Mouse (Mus musculus) gastrocnemius, postnatal 36 days (tissue): Measurements from ENCODE around the gene Gm3269. TPM values are rescaled to one million over a fixed set of nuclear protein-coding genes. Genes with fewer than 3 reads are reported as not detected.
"Not testable (repeated sequence)": the region's sequence is repeated elsewhere in the genome, so short reads cannot be mapped to it uniquely, and the experiment has no call there.

ENCODE experiments used
- DNase-seq, 2 experiments: peaks; one replicate each; pipeline ENCODE4 v3.0.0; 2022
- intact Hi-C: fragments of 180-260 bp; cut with DNase I; formaldehyde crosslinking; loops from one replicate; pipeline ENCODE4 v1.15.1; 2025
- long read RNA-seq, 2 experiments: library from polyadenylated mRNA; stranded (forward); transcript quantifications; one replicate each; pipeline ENCODE4 v2.0.0; 2021
- total RNA-seq, 2 experiments: library from RNA; stranded (reverse); gene quantifications; 2 replicates each; pipeline ENCODE4 v1.2.3; 2021

Gene Gm3269
- not detected for total RNA-seq
- long read RNA-seq, experiment 1, result 0 reads
- long read RNA-seq, experiment 2, result 0 reads

GRCm38 (mm10) chr14:4837806-4838205 is at the start of gene Gm3269:
Gm3269 (plus strand) TSS chr14:4838106.
- intact Hi-C loops, DNase-seq: not testable (repeated sequence)

- peak in 1 of 2 experiments; percentile 13 for DNase-seq
- intact Hi-C loops, result not testable (repeated sequence)
These were observed 31.5 kb upstream of the Gm3269 start for GRCm38 (mm10) chr14:4806421-4806820.

- DNase-seq, intact Hi-C loops: not testable (repeated sequence)
These were observed 16.0 kb upstream of the Gm3269 start for GRCm38 (mm10) chr14:4821950-4822349.

GRCm38 (mm10) chr14:4855299-4855980 is 17.5 kb downstream of the Gm3269 start, which contains the start of gene Gm3264:
Gm3264 (plus strand) TSS chr14:4855576.
- DNase-seq, result peak; percentile 9 to 14
- intact Hi-C loops, result not testable (repeated sequence)

- intact Hi-C loops, result not testable (repeated sequence)
These were observed 54.2 kb downstream of the Gm3269 start, which contains the start of gene Gm3278 for GRCm38 (mm10) chr14:4892116-4892515. Gm3278 (plus strand) TSS chr14:4892416.

More at GRCm38 (mm10) chr14:4892116-4892515, 54.2 kb downstream of the Gm3269 start, which contains the start of gene Gm3278:
- not testable (repeated sequence) for DNase-seq

Other genes with a start within 250 kb of the Gm3269 start
- gene Gm8159, start 205.8 kb upstream of the Gm3269 start, total RNA-seq, result not detected
- not detected for gene Gm3239, start 173.9 kb upstream of the Gm3269 start, total RNA-seq
- not detected for gene Gm7876, start 128.9 kb upstream of the Gm3269 start, total RNA-seq
- gene Gm3252, start 111.3 kb upstream of the Gm3269 start, total RNA-seq, result not detected
- not detected for gene Gm9602, start 61.8 kb upstream of the Gm3269 start, total RNA-seq
- gene Gm3264, start 17.5 kb downstream of the Gm3269 start, total RNA-seq, result under 1 TPM in 1 of 2 experiments, not detected in 1; 0.89 TPM
- not detected for gene Gm3278, start 54.3 kb downstream of the Gm3269 start, total RNA-seq
- not detected for gene Gm8297, start 145.8 kb downstream of the Gm3269 start, total RNA-seq
- gene Gm3298, start 177.8 kb downstream of the Gm3269 start, total RNA-seq, result not detected
- gene 4930555G01Rik, start 212.5 kb downstream of the Gm3269 start, total RNA-seq, result not detected
- gene Gm8281, start 232.9 kb downstream of the Gm3269 start, total RNA-seq, result under 1 TPM in 1 of 2 experiments, not detected in 1; 0.27 TPM